Mouse (Mus musculus) effector memory CD4-positive, alpha-beta T cell, adult 5 months (primary cell): ENCODE results near the gene Coq8b. TPM values are rescaled to one million over a fixed set of nuclear protein-coding genes. Genes with fewer than 3 reads are reported as not detected.

Source experiments
- polyA plus RNA-seq: library from polyadenylated mRNA; unstranded; fragments of 100-300 nt; shearing (Covaris generic); gene quantifications from one replicate; pipeline ENCODE4 v1.2.1, GENCODE M21; 2017

Gene Coq8b
- 14.5 TPM for polyA plus RNA-seq

DNA sequence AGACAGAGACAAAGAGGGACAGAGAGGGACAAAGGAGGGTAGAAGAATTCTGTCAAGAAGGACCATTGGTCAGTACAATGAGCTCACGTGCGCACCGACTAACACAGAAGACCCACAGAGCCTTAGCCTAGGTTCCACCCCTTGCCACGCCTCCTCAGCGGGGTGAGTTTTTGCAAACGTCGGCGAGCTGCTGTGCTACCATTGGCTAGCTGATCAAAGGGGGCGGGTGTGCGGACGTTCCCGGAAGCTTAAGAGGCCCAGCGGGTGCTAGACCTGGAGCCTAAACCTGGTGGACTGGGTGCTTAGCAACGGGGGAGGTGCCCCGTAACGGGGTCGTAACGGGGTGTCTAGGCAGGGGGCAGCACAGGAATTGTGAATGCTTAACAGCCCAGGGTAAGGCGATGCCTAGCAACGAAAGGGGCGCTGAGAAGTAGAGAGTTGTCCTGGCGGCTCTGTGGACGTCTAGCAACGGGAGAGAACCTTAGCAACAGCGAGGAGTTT, at the start of gene Coq8b:
Coq8b (plus strand) TSS at position 243 of the 501 bp plus-strand sequence.

GRCm38 (mm10) chr7:27195681-27196611, 36.9 kb upstream of the Coq8b start, which contains the start of the genes BC024978 and Snrpa:
BC024978 (plus strand) TSS chr7:27195781.
Snrpa (minus strand) TSS chr7:27196271.

GRCm38 (mm10) chr7:27228281-27228821, 4.5 kb upstream of the Coq8b start, which contains the start of gene Itpkc:
Itpkc (minus strand) TSS chr7:27228661.

DNA sequence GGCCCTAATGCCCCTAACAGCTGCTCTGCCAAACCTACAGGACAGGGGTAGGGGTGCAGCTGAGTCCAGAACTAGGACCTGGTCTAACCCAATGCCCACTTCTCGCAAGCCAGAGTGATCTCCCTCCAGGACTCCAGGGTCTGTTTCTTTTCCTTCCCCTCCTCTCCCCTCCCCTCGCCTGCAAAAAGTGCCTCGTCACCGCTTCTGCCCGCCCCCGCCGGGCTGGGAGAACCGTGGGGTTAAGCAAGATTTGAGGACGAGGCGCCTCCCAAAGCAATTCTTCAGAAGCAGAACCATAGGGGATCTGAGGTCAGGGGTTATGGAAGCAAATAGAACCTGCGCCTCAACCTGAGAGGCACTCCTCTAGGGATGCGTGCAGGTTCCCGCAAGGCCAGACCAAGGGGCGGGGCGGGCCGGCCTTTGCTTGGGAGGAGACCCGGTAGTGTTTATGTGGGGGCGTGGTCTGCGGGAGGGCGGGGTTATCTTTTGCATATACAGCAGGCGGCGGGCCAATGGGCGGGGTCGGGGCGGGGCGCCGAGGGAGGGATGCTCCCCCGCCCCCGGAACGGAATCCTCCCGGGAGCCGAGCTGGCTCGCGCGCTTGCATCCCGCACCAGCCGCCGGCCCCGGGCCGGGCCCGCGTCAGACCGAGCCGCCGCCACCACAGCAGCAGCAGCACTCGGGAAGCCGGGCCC, 25.5 kb downstream of the Coq8b start, which contains the start of gene Numbl:
Numbl (plus strand) TSS at position 229 of the 695 bp plus-strand sequence.

Other genes starting within 250 kb of the Coq8b start
- gene Cyp2a12, start 203.9 kb upstream of the Coq8b start, polyA plus RNA-seq, result not detected
- not detected for gene Cyp2f2, start 113.1 kb upstream of the Coq8b start, polyA plus RNA-seq
- gene Cyp2t4, start 79.3 kb upstream of the Coq8b start, polyA plus RNA-seq, result not detected
- 73.8 TPM for gene Egln2, start 66.2 kb upstream of the Coq8b start, polyA plus RNA-seq
- 141 TPM for gene Rab4b, start 54.1 kb upstream of the Coq8b start, polyA plus RNA-seq
- 0.65 TPM for gene Gm21983, start 51.9 kb upstream of the Coq8b start, polyA plus RNA-seq
- gene Mia, start 51.9 kb upstream of the Coq8b start, polyA plus RNA-seq, result not detected
- gene BC024978, start 37.2 kb upstream of the Coq8b start, polyA plus RNA-seq, result 2.0 TPM
- gene Snrpa, start 36.8 kb upstream of the Coq8b start, polyA plus RNA-seq, result 67.6 TPM
- 20.4 TPM for gene Itpkc, start 4.4 kb upstream of the Coq8b start, polyA plus RNA-seq
- 2.2 TPM for gene Numbl, start 25.4 kb downstream of the Coq8b start, polyA plus RNA-seq
- gene Ltbp4, start 104.7 kb downstream of the Coq8b start, polyA plus RNA-seq, result 1.6 TPM
- gene Shkbp1, start 123.0 kb downstream of the Coq8b start, polyA plus RNA-seq, result 56.3 TPM
- gene Gm20479, start 124.4 kb downstream of the Coq8b start, polyA plus RNA-seq, result 1.1 TPM
- gene Sptbn4, start 214.7 kb downstream of the Coq8b start, polyA plus RNA-seq, result not detected
- 5.3 TPM for gene Blvrb, start 215.0 kb downstream of the Coq8b start, polyA plus RNA-seq
- gene Sertad3, start 240.7 kb downstream of the Coq8b start, polyA plus RNA-seq, result 21.2 TPM